Mouse (Mus musculus): ENCODE results near the gene Xpr1.

DNA sequence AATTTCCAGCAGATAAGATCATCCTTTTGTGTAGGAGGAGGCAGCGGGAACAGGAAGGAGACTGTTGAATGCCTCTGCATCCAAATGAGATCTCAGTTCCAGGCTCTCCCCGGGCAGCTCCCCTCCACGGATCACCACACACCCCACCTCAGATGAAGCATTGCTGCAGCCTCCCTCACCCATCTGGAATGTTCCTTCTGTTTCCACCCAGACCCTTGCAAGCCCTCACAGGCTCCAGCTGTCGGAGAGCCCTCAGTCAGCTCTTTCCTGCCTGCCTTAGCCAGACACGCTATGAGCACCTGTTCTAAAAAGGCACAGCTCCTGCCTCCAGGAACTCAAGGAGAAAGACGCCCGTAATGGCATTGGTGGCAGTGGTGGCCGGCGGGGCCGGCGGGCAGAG lies 179.8 kb downstream of the Xpr1 start:
- TF ChIP-seq TAL1 (IDR thresholded peaks at IDR 0.05; ENCODE audit: low read length) (no peak), GATA1 (IDR thresholded peaks at IDR 0.05; ENCODE audit: low read length) (no peak)
